Mouse (Mus musculus) layer of hippocampus, adult 9-11 months (tissue): ENCODE measurements at regions not wholly inside any gene's neighbourhood (a gene's known extent, or its start where the extent isn't known, plus 50 kb on each side); places are given as distances from the start of the nearest gene placed in this dataset.
"Not testable (repeated sequence)": the region's sequence is repeated elsewhere in the genome, so short reads cannot be mapped to it uniquely, and the experiment has no call there.

Source experiments
- DNase-seq: peaks from one replicate; pipeline ENCODE4 v3.0.0; 2022

DNA sequence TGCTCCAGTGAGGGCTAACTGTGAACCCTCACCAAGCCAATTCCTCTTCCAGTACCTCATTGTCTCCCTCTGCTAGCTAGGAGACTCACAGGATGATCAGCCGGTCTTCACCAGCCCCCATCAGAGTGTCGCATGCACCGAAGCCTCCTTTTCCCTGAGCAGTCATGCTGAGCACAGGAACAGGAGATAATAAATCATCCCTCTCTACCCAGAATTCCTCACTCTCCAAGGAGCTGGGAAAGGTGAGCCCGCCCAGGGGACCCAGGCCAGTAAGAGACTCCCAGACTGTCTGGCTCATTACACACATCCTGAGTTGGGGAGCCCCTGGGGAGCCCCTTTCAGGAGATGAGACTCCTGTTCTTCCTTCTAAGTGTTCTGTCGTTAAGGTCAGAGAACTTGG is 171.7 kb downstream of the Cartpt start:
- DNase-seq: no peak

DNA sequence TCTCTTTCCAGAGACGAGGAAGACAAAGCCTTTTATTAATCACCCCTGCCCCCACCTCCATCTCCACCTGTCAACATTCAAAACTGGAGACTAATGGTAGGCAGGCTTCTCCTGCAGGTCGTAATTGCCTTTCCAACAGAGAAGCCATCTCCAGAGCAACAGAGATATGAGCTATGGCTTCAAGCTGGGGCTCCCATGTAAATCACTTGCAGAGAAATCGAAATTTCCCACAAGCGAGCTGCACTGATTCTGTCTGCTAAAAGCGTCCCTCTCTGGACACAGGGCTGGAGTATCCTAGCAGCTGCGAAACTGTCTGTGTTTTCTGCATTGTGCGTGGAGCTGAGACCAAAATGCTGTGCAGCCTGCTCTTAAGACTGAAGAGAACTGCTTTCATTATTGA is 176.6 kb downstream of the Cartpt start:
- no peak for DNase-seq

DNA sequence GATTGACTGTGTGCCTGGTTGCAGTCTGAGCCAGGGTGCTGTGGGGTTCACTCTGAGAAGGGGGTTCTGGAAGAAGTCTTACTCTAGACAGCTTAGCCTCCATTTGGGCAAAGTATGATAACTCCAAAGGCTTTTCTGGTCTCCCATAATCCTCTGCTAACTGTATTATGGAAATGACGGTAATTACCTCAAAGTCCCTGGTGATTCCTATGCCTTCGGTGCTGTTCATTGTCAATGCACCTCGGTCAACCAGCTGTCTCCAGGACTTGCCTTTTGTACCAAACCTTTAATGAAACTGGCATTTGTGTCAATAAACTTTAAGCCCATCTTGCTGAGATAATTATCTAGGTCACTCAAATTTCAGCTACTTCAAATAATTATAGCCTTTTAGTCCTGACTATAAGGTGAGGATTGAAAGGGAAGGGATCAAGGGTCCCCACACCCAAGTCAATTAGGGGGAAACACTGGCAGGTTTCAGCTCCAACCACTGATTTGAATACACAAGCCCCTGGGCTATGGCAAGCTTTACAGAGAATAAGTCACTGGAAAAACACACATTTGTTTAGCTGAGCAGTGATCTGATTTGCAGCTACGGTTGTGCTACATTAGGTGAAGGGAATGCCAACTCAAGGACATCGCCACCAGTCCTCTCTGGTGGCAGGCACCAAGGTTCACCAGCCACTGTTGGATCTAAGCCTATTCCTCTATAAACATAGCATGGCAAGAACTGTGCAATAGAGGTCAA is 177.5 kb downstream of the Cartpt start:
- DNase-seq: no peak

GRCm38 (mm10) chr13:99720566-99720965 is 180.3 kb downstream of the Cartpt start:
- no peak for DNase-seq

DNA sequence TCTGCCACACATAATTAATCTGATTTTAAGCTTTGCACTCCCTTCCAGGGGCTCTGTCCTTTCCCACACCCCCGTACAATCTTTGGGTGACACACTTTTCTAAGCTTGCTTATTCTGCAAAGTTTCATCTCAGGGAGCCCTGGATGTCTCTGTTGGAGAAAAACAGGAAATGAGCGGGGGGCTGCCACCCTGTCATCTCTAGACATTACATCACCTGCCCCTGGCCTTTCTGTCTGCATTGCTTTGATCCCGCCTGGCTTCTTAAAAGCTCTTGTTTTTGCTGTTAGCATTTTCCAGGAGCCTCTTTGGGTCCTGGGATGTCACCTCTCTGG is 180.2 kb upstream of the Map1b start:
- DNase-seq: no peak

DNA sequence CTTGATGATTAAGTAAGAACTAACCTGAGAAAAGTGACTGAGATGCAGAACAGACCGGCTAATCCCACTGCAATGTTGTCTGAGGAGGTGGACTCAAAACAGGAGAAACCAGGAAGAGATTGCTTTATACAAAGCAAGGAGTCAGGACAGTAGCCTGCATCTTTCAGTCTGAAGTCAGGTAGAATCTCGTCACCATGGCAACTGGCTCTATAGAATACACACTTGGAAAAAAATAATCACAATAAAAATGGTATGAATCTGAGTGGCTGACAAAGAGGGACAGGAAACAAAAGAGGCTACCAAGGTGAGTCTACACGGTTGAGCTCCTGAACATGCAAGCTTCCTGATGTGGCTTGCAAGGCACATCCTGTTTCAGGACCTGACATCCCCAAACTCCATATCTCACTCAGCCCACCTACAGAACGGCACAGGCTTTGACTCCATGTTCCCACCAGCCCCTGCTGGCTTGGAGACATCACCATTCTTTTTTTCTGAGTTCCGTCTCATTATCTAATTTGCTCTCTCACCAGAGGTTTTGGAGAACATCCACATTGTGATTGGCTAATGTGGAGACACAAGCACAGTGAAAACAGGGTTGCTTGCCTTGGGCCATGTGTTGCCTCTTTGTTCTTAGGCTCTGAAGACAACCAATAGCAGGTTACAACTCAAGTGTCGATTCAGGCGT is 179.7 kb upstream of the Map1b start:
- no peak for DNase-seq

DNA sequence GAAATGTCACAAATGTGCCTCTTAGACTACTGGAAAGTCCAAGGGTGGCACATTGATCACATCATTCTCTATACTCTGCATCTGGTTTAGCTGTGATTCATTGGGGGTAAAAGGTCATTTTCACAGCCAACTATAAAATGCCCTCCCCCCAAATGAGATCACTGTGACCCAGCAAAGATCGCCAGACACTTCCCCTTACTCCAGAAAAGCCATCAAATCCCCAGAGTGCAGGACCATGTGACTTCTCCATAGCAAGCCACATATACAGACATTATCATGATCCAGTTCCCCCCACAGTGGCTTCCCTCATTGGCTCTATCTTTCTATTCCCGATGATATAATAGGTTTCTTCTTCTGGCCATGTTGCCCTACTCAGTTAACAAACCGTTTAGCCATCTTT is 163.6 kb upstream of the Map1b start:
- no peak for DNase-seq

GRCm38 (mm10) chr13:99679430-99679829 is 163.1 kb upstream of the Map1b start:
- no peak for DNase-seq

GRCm38 (mm10) chr13:99676393-99676792 is 160.1 kb upstream of the Map1b start:
- DNase-seq: peak; percentile 89

- DNase-seq: peak; percentile 85
Measured at GRCm38 (mm10) chr13:99675951-99676350, 159.6 kb upstream of the Map1b start.

- DNase-seq: no peak
Measured at GRCm38 (mm10) chr13:99672714-99673113, 156.4 kb upstream of the Map1b start.

DNA sequence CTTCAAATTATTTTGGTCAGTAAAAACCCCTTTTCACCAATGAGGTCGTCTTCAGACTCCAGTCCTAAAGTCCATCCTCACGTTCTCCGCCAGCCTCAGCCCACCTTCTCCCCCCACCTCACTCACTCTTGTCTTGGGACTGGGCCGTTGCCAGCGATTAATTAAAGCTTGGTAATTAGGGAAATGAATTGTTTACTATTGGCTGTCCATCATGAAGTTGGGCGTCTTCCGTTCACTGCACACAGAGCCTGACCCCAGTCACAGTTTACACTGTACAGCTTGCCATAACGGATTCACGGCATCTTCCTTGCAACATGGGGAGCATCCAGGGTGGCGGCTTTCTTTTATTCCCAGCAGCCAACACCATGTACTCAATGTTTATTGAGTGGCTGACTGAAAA is 155.4 kb upstream of the Map1b start:
- no peak for DNase-seq

GRCm38 (mm10) chr13:99669987-99670534 is 153.7 kb upstream of the Map1b start:
- peak; percentile 48 for DNase-seq

DNA sequence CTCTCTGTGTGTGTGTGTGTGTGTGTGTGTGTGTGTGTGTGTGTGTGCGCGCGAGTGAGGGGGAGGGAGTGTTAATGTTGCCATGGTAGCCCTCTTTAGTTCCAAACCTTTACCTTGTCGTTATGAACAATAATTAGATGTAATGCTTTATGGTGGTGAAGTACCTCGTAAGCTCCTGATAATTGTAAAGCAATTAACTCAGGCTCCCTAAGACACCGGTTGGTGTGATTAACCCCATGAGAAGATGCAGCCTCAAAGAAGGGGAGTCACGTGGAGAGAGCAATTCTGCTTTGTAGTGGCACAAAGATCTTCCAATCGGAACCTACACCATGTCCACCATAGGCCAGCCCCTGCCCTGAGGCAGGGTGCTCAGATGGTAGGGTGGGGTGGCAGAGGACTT is 152.3 kb upstream of the Map1b start:
- no peak for DNase-seq

DNA sequence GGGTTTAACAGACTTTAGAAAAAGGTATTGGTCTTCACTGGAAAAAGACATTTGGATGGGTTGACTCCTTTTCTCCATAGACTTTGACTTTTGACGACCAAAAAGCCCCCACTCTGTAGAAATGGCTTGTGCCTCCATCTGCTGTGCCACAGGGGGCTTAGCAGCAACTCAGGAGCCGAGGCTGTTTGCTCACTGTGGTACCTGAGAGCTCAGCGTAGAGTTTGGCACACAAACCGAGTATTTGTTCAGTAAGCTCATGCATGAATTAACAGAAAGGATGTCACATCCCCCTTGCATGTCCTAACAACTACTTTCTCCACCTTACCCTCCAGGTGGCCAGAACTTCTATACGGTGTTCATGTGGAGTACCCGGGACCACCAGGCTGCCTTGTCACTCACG is 149.7 kb upstream of the Map1b start:
- no peak for DNase-seq

DNA sequence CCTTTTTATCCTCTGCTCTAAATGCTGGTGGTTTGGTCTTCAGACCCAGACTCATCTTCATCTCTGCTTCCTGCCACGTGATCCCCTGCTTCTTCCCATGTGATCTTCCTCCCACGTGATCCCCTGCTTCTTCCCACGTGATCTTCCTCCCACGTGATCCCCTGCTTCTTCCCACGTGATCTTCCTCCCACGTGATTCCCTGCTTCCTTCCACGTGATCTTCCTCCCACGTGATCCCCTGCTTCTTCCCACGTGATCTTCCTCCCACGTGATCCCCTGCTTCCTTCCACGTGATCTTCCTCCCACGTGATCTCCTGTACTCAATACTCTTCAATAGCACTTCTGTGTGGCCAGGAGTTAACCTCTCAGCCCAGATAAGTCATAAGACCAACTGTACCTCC is 147.1 kb upstream of the Map1b start:
- DNase-seq: not testable (repeated sequence)

DNA sequence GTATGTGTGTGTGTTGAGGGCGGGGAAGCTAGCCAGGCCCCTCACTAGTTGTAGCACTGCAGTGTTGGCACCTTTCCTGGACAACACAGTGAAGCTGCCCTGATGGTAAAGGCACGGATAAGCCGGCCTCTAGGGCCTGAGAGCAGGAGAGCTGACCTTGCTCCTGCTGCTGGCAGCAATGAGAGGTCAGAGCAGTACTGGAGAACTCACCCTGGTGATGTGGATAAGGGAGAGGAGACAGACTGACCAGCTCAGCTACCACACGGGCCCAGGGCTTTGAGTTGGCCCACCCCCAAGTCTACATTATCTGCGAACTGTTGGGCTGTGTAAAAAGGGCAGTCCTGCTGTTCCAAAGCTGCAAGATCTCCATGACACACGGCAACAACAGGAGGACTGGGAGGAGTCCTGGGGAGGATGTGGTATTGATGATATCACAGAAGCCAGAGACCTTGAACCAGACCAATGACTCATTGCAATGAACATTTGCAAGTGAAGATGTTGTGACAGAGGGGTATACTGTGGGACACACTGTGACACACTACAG is 131.4 kb upstream of the Map1b start:
- DNase-seq: no peak

DNA sequence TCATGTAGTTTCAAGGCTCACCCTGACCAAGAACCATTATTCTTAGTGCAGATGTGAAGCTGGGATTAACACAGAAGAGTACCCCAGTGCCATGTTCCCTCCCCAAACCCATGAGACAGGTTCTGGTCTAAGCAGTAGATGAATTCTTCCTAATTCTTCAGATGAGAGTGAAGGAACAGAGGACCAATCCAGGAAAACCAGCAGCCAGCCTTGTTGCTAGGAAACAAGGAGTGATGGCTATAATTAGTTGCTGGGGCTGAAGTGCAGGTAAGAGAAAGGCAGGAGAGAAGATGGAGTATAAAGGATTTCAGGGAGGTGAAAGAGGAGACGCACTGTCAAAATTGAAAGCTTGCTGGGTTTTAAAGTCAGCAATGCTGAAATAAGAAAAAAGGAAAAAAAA is 128.4 kb upstream of the Map1b start:
- no peak for DNase-seq

GRCm38 (mm10) chr13:99642811-99643210 is 126.5 kb upstream of the Map1b start:
- DNase-seq: no peak

- no peak for DNase-seq
Measured at GRCm38 (mm10) chr13:99642301-99642700, 126.0 kb upstream of the Map1b start.

DNA sequence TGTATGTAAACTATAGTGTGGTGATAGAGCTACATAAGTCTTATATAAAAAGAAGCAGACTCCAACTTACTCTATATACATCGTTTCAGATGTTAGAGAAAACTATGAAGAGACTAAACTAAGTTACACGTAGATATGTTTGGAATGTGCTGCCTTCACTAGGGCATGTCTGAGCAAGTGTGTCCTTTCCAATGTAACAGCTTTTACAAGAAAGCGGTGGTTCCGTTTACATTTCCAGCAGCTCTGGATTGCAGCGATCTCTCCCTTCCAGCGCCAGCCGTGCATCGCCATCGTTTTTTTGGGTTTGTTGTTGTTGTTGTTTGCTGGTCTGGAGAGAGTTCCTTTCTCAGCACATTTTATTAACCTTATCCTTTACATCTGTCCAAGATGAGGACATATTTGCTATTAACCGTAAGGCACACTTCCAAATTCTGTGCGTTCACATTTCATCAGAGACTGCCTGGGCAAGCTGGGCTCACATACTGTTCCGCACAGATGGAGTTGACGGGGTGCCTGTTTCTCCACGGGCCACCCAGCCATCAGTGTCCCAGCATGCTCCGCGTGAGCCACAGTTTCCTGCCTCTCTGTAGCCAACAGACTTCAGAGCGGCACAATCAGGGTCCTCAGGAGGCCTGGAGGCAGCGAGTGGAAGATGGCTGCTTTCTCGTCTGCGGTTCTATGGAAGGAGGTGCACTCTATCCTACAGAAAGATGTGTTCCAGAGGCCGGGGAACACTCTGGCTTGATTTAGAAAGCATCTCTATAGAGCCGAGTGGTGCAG is 125.2 kb upstream of the Map1b start:
- DNase-seq: peak; percentile 61

DNA sequence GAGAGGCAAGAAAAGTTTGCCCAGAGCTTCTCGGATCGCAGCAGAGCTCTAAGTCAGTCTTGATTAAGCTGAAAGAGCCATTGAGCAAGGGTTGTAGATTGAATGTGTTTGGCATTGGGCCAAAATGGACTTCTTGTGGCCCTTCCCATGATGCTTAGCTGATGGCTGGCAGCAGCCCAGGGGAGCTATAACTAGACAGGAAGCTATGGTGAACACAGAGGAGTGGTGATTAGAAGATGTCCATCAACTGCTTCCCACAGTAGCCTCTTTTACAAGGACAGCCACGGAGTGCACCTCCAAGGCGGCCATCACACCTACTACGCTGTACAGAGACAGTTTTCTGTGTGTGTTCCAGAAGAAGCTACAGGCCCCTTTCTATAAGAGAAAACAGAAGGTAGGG is 116.4 kb upstream of the Map1b start:
- no peak for DNase-seq

DNA sequence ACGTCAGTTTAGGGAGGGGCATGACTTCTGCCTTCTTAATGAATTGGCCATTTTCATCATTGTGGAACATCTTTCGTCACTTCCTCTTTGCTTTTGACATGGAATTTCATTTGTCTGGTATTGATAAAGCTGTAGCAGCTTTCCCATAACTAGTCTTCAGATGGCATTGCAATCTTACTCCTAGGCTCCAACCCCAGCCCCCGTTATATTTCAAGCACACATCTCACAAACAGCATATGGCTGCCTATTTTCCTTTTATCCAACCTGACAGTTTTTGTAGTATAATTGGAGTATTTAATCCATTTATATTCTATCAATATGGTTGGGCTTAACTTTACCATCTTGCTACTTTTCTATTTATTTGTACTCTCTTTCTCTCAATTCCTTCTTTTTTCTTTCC is 114.5 kb upstream of the Map1b start:
- peak; percentile 45 for DNase-seq

DNA sequence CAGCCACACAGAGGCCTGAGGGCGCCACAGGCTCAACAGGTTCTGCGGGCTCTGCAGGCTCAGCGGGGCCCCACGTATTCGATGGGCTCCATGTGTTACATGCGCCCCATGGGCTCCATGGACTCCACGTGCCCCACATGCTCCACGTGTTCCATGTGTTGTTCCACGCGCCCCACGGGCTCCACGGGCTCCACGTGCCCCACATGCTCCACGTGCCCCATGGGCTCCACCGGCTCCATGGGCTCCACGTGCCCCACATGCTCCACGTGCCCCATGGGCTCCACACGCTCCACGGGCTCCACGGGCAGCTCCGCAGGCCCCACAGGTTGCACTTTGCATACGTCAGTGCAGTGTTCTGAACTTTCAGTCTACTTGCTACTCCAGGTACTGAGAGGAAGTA is 114.0 kb upstream of the Map1b start:
- DNase-seq: no peak
